Mouse (Mus musculus): Measurements from ENCODE around the gene B430305J03Rik. TPM values are rescaled to one million over a fixed set of nuclear protein-coding genes. Genes with fewer than 3 reads are reported as not detected.

B430305J03Rik gene
- total RNA-seq, 2 experiments from 2014 or later = 2.4 to 2.7 TPM

GRCm38 (mm10) chr3:61348036-61348614 lies 17.6 kb downstream of the B430305J03Rik start:
- DNase-seq = no peak

GRCm38 (mm10) chr3:61345636-61346035 lies 20.1 kb downstream of the B430305J03Rik start:
- DNase-seq = no peak

- no peak for DNase-seq
Measured at GRCm38 (mm10) chr3:61344031-61344430, 21.7 kb downstream of the B430305J03Rik start.

GRCm38 (mm10) chr3:61340321-61340720 lies 25.4 kb downstream of the B430305J03Rik start:
- DNase-seq = no peak

GRCm38 (mm10) chr3:61337230-61337629 lies 28.5 kb downstream of the B430305J03Rik start:
- no peak for DNase-seq

- DNase-seq = no peak
Measured at GRCm38 (mm10) chr3:61336205-61336604, 29.5 kb downstream of the B430305J03Rik start.

GRCm38 (mm10) chr3:61321632-61322031 lies 44.1 kb downstream of the B430305J03Rik start:
- DNase-seq = no peak

GRCm38 (mm10) chr3:61320031-61320430 lies 45.7 kb downstream of the B430305J03Rik start:
- peak; percentile 53 to 57 for DNase-seq

GRCm38 (mm10) chr3:61315002-61315401 lies 50.7 kb downstream of the B430305J03Rik start:
- no peak for DNase-seq

Other genes with a start within 250 kb of the B430305J03Rik start
- 10 to 100 TPM; 41.9 to 42.0 TPM for gene Rap2b, start 4.3 kb downstream of the B430305J03Rik start, total RNA-seq (2021)

All from layer of hippocampus, postnatal 36 days (tissue).